Mouse (Mus musculus) adrenal gland, adult 2 months (tissue): ENCODE data around the gene Otud7b. TPM values are rescaled to one million over a fixed set of nuclear protein-coding genes. Genes with fewer than 3 reads are reported as not detected.

Experiments used
- DNase-seq: peaks from one replicate; pipeline ENCODE4 v3.0.0; 2021
- long read RNA-seq: library from polyadenylated mRNA; stranded (forward); transcript quantifications from one replicate; pipeline ENCODE4 v2.0.0, GENCODE M21; 2021
- polyA plus RNA-seq: library from polyadenylated mRNA; depleted of rRNA; stranded (reverse); fragments of >200 nt; gene quantifications from 2 replicates; pipeline ENCODE4 v1.2.3, GENCODE M21; 2012; rRNA removed
- total RNA-seq, 2 experiments: library from RNA; stranded (reverse); gene quantifications; 2 replicates each; pipeline ENCODE4 v1.2.3; 2021

Gene Otud7b
- total RNA-seq = 10 to 100 TPM; 25.0 to 38.2 TPM
- polyA plus RNA-seq = 16.3 and 19.7 TPM in 2 replicates
- long read RNA-seq, full-length matches to known transcripts = 2 of 10 reads
- long read RNA-seq, partial matches to known transcripts = 0 of 10 reads
- long read RNA-seq, other reads (novel, unspliced or antisense) = 8 of 10 reads

- peak; percentile 89 for DNase-seq
Measured at GRCm38 (mm10) chr3:96104261-96105065, at the start of gene Otud7b. Gene Otud7b, plus strand, starts transcription at chr3:96104527.

GRCm38 (mm10) chr3:96055294-96055693 lies 49.0 kb upstream of the Otud7b start:
- no peak for DNase-seq

GRCm38 (mm10) chr3:96056031-96056430 lies 48.3 kb upstream of the Otud7b start:
- DNase-seq = no peak

- peak; percentile 92 for DNase-seq
Measured at GRCm38 (mm10) chr3:96057747-96058204, 46.6 kb upstream of the Otud7b start.

GRCm38 (mm10) chr3:96058231-96058896 lies 46.0 kb upstream of the Otud7b start, which contains the start of gene Vps45:
Gene Vps45, minus strand, starts transcription at chr3:96058466.
- peak; percentile 85 for DNase-seq

- DNase-seq = no peak
Measured at GRCm38 (mm10) chr3:96060146-96060545, 44.2 kb upstream of the Otud7b start.

- DNase-seq = no peak
Measured at GRCm38 (mm10) chr3:96063299-96063698, 41.0 kb upstream of the Otud7b start.

GRCm38 (mm10) chr3:96064217-96064616 lies 40.1 kb upstream of the Otud7b start:
- no peak for DNase-seq

- no peak for DNase-seq
Measured at GRCm38 (mm10) chr3:96065147-96065546, 39.2 kb upstream of the Otud7b start.

GRCm38 (mm10) chr3:96065754-96066375 lies 38.5 kb upstream of the Otud7b start:
- DNase-seq = peak; percentile 59

- no peak for DNase-seq
Measured at GRCm38 (mm10) chr3:96066741-96067140, 37.6 kb upstream of the Otud7b start.

- DNase-seq = no peak
Measured at GRCm38 (mm10) chr3:96069046-96069445, 35.3 kb upstream of the Otud7b start.

GRCm38 (mm10) chr3:96069542-96069941 lies 34.8 kb upstream of the Otud7b start:
- DNase-seq = no peak

GRCm38 (mm10) chr3:96070241-96070640 lies 34.1 kb upstream of the Otud7b start:
- no peak for DNase-seq

- DNase-seq = no peak
Measured at GRCm38 (mm10) chr3:96072921-96073486, 31.3 kb upstream of the Otud7b start.

- no peak for DNase-seq
Measured at GRCm38 (mm10) chr3:96078066-96078465, 26.3 kb upstream of the Otud7b start.

GRCm38 (mm10) chr3:96078711-96079110 lies 25.6 kb upstream of the Otud7b start:
- peak; percentile 22 for DNase-seq

- no peak for DNase-seq
Measured at GRCm38 (mm10) chr3:96081006-96081405, 23.3 kb upstream of the Otud7b start.

GRCm38 (mm10) chr3:96081650-96082049 lies 22.7 kb upstream of the Otud7b start:
- no peak for DNase-seq

- DNase-seq = no peak
Measured at GRCm38 (mm10) chr3:96082100-96082499, 22.2 kb upstream of the Otud7b start.

GRCm38 (mm10) chr3:96082714-96083508 lies 21.4 kb upstream of the Otud7b start:
- no peak for DNase-seq
